Mouse (Mus musculus) c-Kit-positive CD71-positive TER-119-negative erythroid progenitor cells, embryonic 14.5 days (primary cell): Measurements from ENCODE around the gene Coq8b.
"Not testable (repeated sequence)": the region's sequence is repeated elsewhere in the genome, so short reads cannot be mapped to it uniquely, and the experiment has no call there.

Experiments used
- DNase-seq: peaks from one replicate; pipeline ENCODE4 v3.0.0-alpha.2; 2013; ENCODE audit warnings: low read depth

The Coq8b gene

GRCm38 (mm10) chr7:27228865-27229264, 4.0 kb upstream of the Coq8b start:
- DNase-seq = no peak

- DNase-seq = no peak
Measured at GRCm38 (mm10) chr7:27230781-27231180, 2.0 kb upstream of the Coq8b start.

DNA sequence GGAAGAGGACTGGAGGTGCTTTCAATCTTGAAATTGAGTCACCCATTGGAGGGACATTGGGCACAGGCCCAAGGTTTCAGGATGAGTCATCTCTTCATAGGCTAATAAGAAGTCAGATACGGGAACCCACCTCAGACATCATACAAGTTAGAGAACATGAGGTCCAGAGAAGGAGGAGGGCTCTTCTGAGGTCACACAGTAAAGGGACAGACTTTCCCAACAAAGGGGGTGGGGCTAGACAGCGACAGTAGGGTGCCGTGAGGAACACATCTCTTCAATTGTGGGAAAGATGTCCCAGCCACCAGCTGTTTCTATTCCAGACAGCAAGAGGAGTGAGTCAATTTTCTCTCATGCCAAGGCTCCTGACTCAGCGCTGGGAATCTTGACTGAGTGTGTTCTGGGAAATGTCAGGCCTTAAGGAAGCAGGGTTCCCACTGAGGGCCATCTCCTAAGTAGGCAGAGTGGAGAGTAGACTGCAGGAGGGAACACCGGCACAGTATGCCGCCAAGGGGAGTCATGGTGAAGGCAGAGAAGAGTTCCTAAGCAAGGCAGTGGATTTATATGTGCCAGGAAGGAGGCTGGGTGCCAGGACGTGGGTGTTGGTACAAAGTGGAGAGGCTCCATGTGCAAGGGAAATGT, 1.0 kb upstream of the Coq8b start:
- DNase-seq = no peak

GRCm38 (mm10) chr7:27233300-27233699, 477 bp downstream of the Coq8b start:
- no peak for DNase-seq

- DNase-seq = no peak
Measured at GRCm38 (mm10) chr7:27235726-27236125, 2.9 kb downstream of the Coq8b start.

- DNase-seq = no peak
Measured at GRCm38 (mm10) chr7:27237527-27237926, 4.7 kb downstream of the Coq8b start.

DNA sequence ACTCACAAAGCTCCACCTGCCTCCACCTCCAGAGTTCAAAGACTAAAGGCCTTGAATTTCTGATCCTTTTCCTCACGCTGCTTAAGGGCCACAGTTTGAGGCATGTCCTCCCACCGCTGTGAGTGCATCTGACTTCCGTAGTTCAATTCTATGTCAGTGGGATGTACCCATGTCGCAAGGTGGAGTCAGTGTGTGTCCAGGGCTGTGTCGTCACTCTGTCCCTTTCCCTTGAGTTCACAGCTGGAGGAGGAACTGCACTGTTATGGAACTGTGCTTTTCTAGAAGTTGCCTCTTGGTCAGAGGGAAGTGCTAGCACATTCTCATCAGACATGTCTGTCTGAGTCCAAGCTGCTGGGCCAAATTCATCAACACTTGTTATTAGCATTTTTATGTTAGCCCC, 5.7 kb downstream of the Coq8b start:
- no peak for DNase-seq

GRCm38 (mm10) chr7:27243211-27243610, 10.4 kb downstream of the Coq8b start:
- no peak for DNase-seq

GRCm38 (mm10) chr7:27244088-27244487, 11.3 kb downstream of the Coq8b start:
- DNase-seq = not testable (repeated sequence)

- DNase-seq = no peak
Measured at GRCm38 (mm10) chr7:27249146-27249545, 16.3 kb downstream of the Coq8b start.

DNA sequence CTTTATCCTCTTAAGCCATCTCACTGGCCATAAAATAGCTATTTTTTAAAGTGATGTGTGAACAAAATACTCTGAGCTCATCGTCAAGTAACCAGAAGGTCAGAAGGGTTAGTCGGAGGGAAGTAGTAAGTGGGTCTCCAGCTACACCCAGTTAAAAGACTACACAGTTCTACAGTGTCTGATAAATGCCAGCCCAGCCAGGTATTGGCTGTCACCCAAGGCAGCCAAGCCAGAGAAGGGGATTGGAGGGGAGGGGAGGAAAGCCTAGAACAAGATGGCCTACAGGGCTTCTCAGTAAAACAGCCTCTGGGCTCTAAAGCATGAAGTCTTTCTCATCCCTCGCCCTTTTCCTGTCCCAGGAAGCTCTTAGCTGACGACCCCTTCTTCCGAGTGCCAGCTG, 17.1 kb downstream of the Coq8b start:
- no peak for DNase-seq

DNA sequence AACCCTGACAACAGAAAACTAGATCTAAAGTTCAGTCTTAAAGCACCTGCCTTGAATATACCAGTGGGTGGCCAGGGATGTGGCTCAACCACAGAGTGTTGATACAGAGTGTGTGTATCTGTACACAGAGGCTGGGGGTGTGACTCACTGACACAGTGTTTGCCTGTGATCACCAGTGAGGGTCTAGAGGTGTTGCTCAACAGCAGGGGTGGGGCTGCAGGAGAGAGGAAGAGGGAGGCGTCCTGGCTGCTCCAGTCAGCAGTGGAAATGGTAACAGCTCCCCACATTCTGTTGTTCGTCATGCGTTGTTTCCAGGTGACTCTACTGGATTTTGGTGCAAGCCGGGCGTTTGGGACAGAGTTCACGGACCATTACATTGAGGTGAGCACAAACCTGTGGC, 19.1 kb downstream of the Coq8b start:
- no peak for DNase-seq

- DNase-seq = no peak
Measured at GRCm38 (mm10) chr7:27255721-27256120, 22.9 kb downstream of the Coq8b start.

GRCm38 (mm10) chr7:27257046-27257851, 24.4 kb downstream of the Coq8b start:
- DNase-seq = no peak

DNA sequence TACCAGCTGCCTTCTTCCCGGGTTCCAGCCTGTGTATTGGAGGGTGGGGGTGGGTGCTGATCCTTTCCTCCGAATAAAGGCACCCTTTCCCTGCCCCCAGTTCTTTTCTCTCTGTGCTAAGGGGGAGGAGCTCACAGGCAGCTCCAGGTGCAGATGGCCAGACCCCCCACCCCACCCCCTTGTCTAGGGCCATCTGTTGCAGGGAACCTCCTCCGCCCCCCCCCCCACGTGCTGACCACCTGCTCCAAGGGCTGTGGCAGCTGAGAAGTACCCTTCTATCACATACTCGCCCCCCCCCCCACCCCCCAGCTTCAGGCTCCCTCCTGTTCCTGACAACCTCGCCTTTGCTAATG, 25.0 kb downstream of the Coq8b start:
- no peak for DNase-seq

DNA sequence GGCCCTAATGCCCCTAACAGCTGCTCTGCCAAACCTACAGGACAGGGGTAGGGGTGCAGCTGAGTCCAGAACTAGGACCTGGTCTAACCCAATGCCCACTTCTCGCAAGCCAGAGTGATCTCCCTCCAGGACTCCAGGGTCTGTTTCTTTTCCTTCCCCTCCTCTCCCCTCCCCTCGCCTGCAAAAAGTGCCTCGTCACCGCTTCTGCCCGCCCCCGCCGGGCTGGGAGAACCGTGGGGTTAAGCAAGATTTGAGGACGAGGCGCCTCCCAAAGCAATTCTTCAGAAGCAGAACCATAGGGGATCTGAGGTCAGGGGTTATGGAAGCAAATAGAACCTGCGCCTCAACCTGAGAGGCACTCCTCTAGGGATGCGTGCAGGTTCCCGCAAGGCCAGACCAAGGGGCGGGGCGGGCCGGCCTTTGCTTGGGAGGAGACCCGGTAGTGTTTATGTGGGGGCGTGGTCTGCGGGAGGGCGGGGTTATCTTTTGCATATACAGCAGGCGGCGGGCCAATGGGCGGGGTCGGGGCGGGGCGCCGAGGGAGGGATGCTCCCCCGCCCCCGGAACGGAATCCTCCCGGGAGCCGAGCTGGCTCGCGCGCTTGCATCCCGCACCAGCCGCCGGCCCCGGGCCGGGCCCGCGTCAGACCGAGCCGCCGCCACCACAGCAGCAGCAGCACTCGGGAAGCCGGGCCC, 25.5 kb downstream of the Coq8b start, which contains the start of gene Numbl:
TSS of gene Numbl (plus strand) at position 229 of the 695 bp plus-strand sequence.
- DNase-seq = peak; percentile 90

- no peak for DNase-seq
Measured at GRCm38 (mm10) chr7:27259271-27259721, 26.5 kb downstream of the Coq8b start.

GRCm38 (mm10) chr7:27259771-27260170, 26.9 kb downstream of the Coq8b start:
- DNase-seq = no peak

DNA sequence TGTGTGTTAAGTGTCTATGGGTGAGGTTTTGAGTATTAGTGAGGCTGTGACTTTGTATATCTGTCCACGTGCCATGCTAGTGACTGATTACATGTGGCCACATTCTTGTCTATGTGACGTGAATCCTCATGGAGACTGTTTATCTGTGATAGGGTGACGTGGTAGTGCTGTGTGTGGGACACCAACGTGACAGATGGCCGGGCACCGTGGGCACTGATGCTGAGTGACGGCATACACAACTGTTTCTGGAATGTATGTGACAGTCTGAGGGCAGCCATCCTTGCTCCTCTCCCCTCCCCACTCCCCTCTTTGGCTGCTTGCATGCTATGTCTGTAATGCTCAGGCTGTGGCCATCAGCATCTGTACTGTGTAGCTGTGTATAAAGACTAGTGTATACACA, 28.0 kb downstream of the Coq8b start:
- no peak for DNase-seq

- no peak for DNase-seq
Measured at GRCm38 (mm10) chr7:27261888-27262287, 29.1 kb downstream of the Coq8b start.

DNA sequence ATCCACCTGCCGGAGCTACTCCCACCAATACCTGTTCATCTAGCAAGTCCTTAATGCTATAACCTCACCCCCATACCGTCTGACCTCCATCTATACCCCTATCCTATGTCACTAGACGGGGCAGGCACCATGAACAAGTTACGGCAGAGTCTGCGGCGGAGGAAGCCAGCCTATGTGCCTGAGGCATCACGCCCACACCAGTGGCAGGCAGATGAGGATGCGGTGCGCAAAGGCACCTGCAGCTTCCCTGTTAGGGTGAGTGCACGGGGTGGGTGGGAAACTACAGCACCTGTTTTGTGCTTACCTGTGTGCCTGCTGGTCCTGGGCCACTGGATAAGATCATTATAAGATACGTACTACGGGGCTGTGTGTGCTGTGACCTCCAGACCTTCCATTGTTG, 31.9 kb downstream of the Coq8b start:
- DNase-seq = no peak

- no peak for DNase-seq
Measured at GRCm38 (mm10) chr7:27266515-27267128, 33.8 kb downstream of the Coq8b start.

GRCm38 (mm10) chr7:27271423-27271822, 38.6 kb downstream of the Coq8b start:
- no peak for DNase-seq
